Mouse (Mus musculus) heart, adult 2 months (tissue): ENCODE data around the gene Gabbr2.

Experiments
- CTCF ChIP-seq: fragments of 200-600 bp; IDR thresholded peaks from 2 replicates; pipeline ENCODE4 v1.8.1; 2022; ENCODE audit warnings: antibody characterized with exemption, mild to moderate bottlenecking, moderate library complexity
- POLR2A ChIP-seq: fragments of 200-500 bp; IDR thresholded peaks from 2 replicates; pipeline ENCODE4 v1.6.1; 2011; ENCODE audit warnings: mild to moderate bottlenecking, low read depth, low read length, control low read depth; ENCODE audit not compliant: insufficient read depth

DNA sequence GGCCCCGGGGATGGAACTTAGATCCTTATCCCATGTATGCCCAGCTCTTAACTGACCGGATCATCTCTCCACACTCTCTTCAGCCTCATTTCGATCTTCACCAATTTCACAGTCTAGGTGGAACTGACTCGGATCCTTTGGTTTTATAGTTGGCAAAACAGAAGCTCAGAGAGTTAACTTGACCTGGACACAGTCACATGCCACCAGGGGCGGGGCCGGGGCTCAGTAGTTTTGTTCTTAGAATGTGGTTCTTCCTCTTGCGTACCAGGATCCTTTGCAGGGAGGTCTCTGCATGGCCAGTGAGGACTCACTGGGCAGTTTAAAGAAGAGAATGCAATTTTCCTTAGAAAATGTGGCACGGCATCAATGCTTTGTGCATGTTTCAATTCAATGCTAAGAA, 135.5 kb downstream of the Gabbr2 start:
- TF ChIP-seq CTCF (no peak), POLR2A (no peak)
